ENCODE assay signal across 11 mouse cellular contexts in genomic region chr14:79331936-79332335, GRCm38 (mm10). TPM values are rescaled to one million over a fixed set of nuclear protein-coding genes. Genes with fewer than 3 reads are reported as not detected.
DNase-seq lines count a peak whose midpoint lies in the region; ATAC-seq and TF ChIP-seq lines count a peak whose summit lies in the region.
"Had no signal": no experiment of that assay in that cellular context is flagged by ENCODE, and none has a peak within 500 bp of the region (broad histone marks: within the 10 kb centered on the region; RNA-seq: fewer than 3 reads in every experiment).

No protein-coding gene starts in this region.

- 71% methylated on average over 7 of the region's 7 CpGs for WGBS in intestine, embryonic 15.5 days
- WGBS in intestine, embryonic 16.5 days = 79% methylated on average over 7 of the region's 7 CpGs
- WGBS in forebrain, postnatal 0 days = 46% methylated on average over 7 of the region's 7 CpGs
- 71% methylated on average over 7 of the region's 7 CpGs for WGBS in limb, embryonic 12.5 days

- no peak overlapping the region for H3K9ac ChIP-seq in intestine, embryonic 15.5 days
- H3K9ac ChIP-seq in intestine, embryonic 16.5 days (ENCODE audit: low read depth, low read length) = no peak overlapping the region
- no peak overlapping the region for H3K9ac ChIP-seq in forebrain, postnatal 0 days
- H3K9ac ChIP-seq in limb, embryonic 12.5 days (replicated peaks) = no peak overlapping the region
- H3K9ac ChIP-seq: neural tube, embryonic 12.5 days had no signal

- peaks cover 9% of the 10 kb centered on the region for H3K36me3 ChIP-seq in intestine, embryonic 15.5 days
- H3K36me3 ChIP-seq in intestine, embryonic 16.5 days (ENCODE audit: control insufficient read depth, insufficient read depth, low read length) = peaks cover 4% of the 10 kb centered on the region
- peaks cover 10% of the 10 kb centered on the region; the same call in 1 of the 2 replicates for H3K36me3 ChIP-seq in forebrain, postnatal 0 days (ENCODE audit: insufficient read depth)
- peaks cover 39% of the 10 kb centered on the region for H3K36me3 ChIP-seq in limb, embryonic 12.5 days

- H3K27ac ChIP-seq in intestine, embryonic 15.5 days = no peak overlapping the region
- H3K27ac ChIP-seq in intestine, embryonic 16.5 days (ENCODE audit: low read length) = no peak overlapping the region
- H3K27ac ChIP-seq in forebrain, postnatal 0 days (ENCODE audit: low read depth, low read length) = no peak overlapping the region; the same call in 1 of the 2 replicates
- H3K27ac ChIP-seq in limb, embryonic 12.5 days = peak overlapping the region; percentile 25; the same call in 1 of the 2 replicates
- H3K27ac ChIP-seq: neural tube, embryonic 12.5 days had no signal

- H3K4me3 ChIP-seq in intestine, embryonic 15.5 days (replicated peaks) = no peak overlapping the region
- no peak overlapping the region for H3K4me3 ChIP-seq in intestine, embryonic 16.5 days (ENCODE audit: low read length)
- no peak overlapping the region for H3K4me3 ChIP-seq in forebrain, postnatal 0 days (ENCODE audit: low read depth, low read length)
- no peak overlapping the region for H3K4me3 ChIP-seq in limb, embryonic 12.5 days (replicated peaks)
- H3K4me3 ChIP-seq: neural tube, embryonic 12.5 days had no signal

- peak; percentile 16 for DNase-seq in MN1 (ENCODE audit: low spot score)
- no peak for DNase-seq in forebrain, postnatal 0 days
- DNase-seq in layer of hippocampus, postnatal 10 days (ENCODE audit: low spot score in 2 of 2) = no peak
- DNase-seq in layer of hippocampus, adult 8-10 months (ENCODE audit: low spot score in 2 of 2) = no peak
- no peak for DNase-seq in embryo, embryonic 10 days (ENCODE audit: low spot score)
- DNase-seq: adrenal gland, postnatal 25 days; lung, adult 18-20 months had no signal

- no peak overlapping the region for H3K4me2 ChIP-seq in intestine, embryonic 15.5 days (replicated peaks)
- H3K4me2 ChIP-seq in intestine, embryonic 16.5 days (ENCODE audit: low read depth, low read length) = no peak overlapping the region
- no peak overlapping the region for H3K4me2 ChIP-seq in forebrain, postnatal 0 days (ENCODE audit: low read depth)
- no peak overlapping the region for H3K4me2 ChIP-seq in limb, embryonic 12.5 days

- peaks cover 4% of the 10 kb centered on the region; the same call in 1 of the 2 replicates for H3K4me1 ChIP-seq in intestine, embryonic 15.5 days (replicated peaks)
- H3K4me1 ChIP-seq in intestine, embryonic 16.5 days (ENCODE audit: control insufficient read depth, insufficient read depth, low read length) = peaks cover 4% of the 10 kb centered on the region
- H3K4me1 ChIP-seq in forebrain, postnatal 0 days (ENCODE audit: insufficient read depth) = 0 out of 2 replicates have a peak, but pooled peaks cover 7% of the 10 kb centered on the region
- H3K4me1 ChIP-seq in limb, embryonic 12.5 days (replicated peaks) = peaks cover 11% of the 10 kb centered on the region

- no peaks in the 10 kb centered on the region for H3K9me3 ChIP-seq in intestine, embryonic 15.5 days
- H3K9me3 ChIP-seq in intestine, embryonic 16.5 days (ENCODE audit: control insufficient read depth, low read length) = no peaks in the 10 kb centered on the region
- H3K9me3 ChIP-seq in forebrain, postnatal 0 days (ENCODE audit: low read length) = no peaks in the 10 kb centered on the region
- H3K9me3 ChIP-seq in limb, embryonic 12.5 days = no peaks in the 10 kb centered on the region
- H3K9me3 ChIP-seq: neural tube, embryonic 12.5 days had no signal

- ATAC-seq in intestine, embryonic 15.5 days = 0 out of 2 replicates have a peak, but pooled peaks have one; percentile 24
- no peak for ATAC-seq in intestine, embryonic 16.5 days
- ATAC-seq in forebrain, postnatal 0 days = peak; percentile 47
- no peak for ATAC-seq in limb, embryonic 12.5 days (ENCODE audit: insufficient number of reproducible peaks, insufficient read depth, low FRiP score, low TSS enrichment, low read depth)

- TF ChIP-seq CTCF in forebrain, postnatal 0 days (IDR thresholded peaks at IDR 0.05; ENCODE audit: low read depth) = no peak

- H3K27me3 ChIP-seq in intestine, embryonic 15.5 days (replicated peaks) = no peaks in the 10 kb centered on the region
- no peaks in the 10 kb centered on the region for H3K27me3 ChIP-seq in intestine, embryonic 16.5 days (replicated peaks; ENCODE audit: control insufficient read depth, insufficient read depth, low read length)
- H3K27me3 ChIP-seq in forebrain, postnatal 0 days (ENCODE audit: insufficient read depth, low read length) = no peaks in the 10 kb centered on the region
- H3K27me3 ChIP-seq in limb, embryonic 12.5 days = no peaks in the 10 kb centered on the region
- H3K27me3 ChIP-seq: neural tube, embryonic 12.5 days had no signal

RNA-seq across cellular contexts. Expression of gene Rgcc, which starts 30.5 kb away (rescaled TPM):
- 44.4 and 45.9 TPM in 2 replicates for polyA plus RNA-seq in intestine, embryonic 15.5 days (2015; fragmentation: Nextera tagmentation; extraction: Ambion mirVana)
- 39.4 and 46.2 TPM in 2 replicates for polyA plus RNA-seq in intestine, embryonic 16.5 days (2015; fragmentation: Nextera tagmentation; extraction: Ambion mirVana)
- 33.3 and 55.5 TPM in 2 replicates for total RNA-seq in forebrain, postnatal 0 days (2014; rRNA removed)
- 31.2 and 33.9 TPM in 2 replicates for polyA plus RNA-seq in forebrain, postnatal 0 days (2015; fragmentation: Nextera tagmentation; extraction: Ambion mirVana)
- polyA plus RNA-seq in limb, embryonic 12.5 days (2016; fragmentation: Nextera tagmentation; extraction: Ambion mirVana) = 25.6 and 28.6 TPM in 2 replicates
- total RNA-seq in layer of hippocampus, postnatal 10 days (2021) = 10 to 100 TPM; 37.3 to 45.2 TPM
- total RNA-seq in layer of hippocampus, adult 8-10 months (2022) = 10 to 100 TPM; 32.3 to 39.8 (median 33.4) TPM

RNA-seq across cellular contexts. Expression of gene Naa16, which starts 58.6 kb away (rescaled TPM):
- 38.7 and 38.9 TPM in 2 replicates for polyA plus RNA-seq in intestine, embryonic 15.5 days (2015; fragmentation: Nextera tagmentation; extraction: Ambion mirVana)
- 29.6 and 33.0 TPM in 2 replicates for polyA plus RNA-seq in intestine, embryonic 16.5 days (2015; fragmentation: Nextera tagmentation; extraction: Ambion mirVana)
- 5.7 and 10.9 TPM in 2 replicates for total RNA-seq in forebrain, postnatal 0 days (2014; rRNA removed)
- polyA plus RNA-seq in forebrain, postnatal 0 days (2015; fragmentation: Nextera tagmentation; extraction: Ambion mirVana) = 8.5 and 10.5 TPM in 2 replicates
- 56.6 and 60.0 TPM in 2 replicates for polyA plus RNA-seq in limb, embryonic 12.5 days (2016; fragmentation: Nextera tagmentation; extraction: Ambion mirVana)
- total RNA-seq in layer of hippocampus, postnatal 10 days (2021) = 10 to 100 TPM; 10.6 to 14.5 TPM
- total RNA-seq in layer of hippocampus, adult 8-10 months (2022) = 10 to 100 TPM; 14.6 to 17.0 (median 16.3) TPM

Comparison
In these comparisons a context has a peak if more than half of its experiments do, and no peak if none do; other contexts are left out.
1. ATAC-seq: peak in intestine, embryonic 15.5 days (single experiment) and forebrain, postnatal 0 days (single experiment); none in intestine, embryonic 16.5 days (single experiment) and limb, embryonic 12.5 days (single experiment).